Mouse (Mus musculus) heart, adult 2 months (tissue): Measurements from ENCODE around the gene Slc35c2. TPM values are rescaled to one million over a fixed set of nuclear protein-coding genes. Genes with fewer than 3 reads are reported as not detected.
A peak's percentile ranks its signal among the peaks of the same experiment; 100 is the strongest.

Source experiments
- DNase-seq, 2 experiments: peaks; one replicate each; pipeline ENCODE4 v3.0.0; 2021
- H3K27ac ChIP-seq: fragments of 200-600 bp; 2 replicates; pipeline ENCODE4 v1.8.1; 2022
- H3K27me3 ChIP-seq: fragments of 200-500 bp; 2 replicates; pipeline ENCODE4 v1.6.1; 2012; ENCODE audit warnings: mild to moderate bottlenecking, low read length, inconsistent platforms, mixed read lengths; ENCODE audit not compliant: control insufficient read depth, insufficient read depth
- H3K36me3 ChIP-seq: fragments of 200-500 bp; 2 replicates; pipeline ENCODE4 v1.6.1; 2012; ENCODE audit warnings: low read length, inconsistent platforms; ENCODE audit not compliant: control insufficient read depth, insufficient read depth
- H3K4me1 ChIP-seq: fragments of 200-500 bp; 2 replicates; pipeline ENCODE4 v1.6.1; 2011; ENCODE audit warnings: low read length; ENCODE audit not compliant: control insufficient read depth, insufficient read depth
- H3K4me3 ChIP-seq: fragments of 200-600 bp; 2 replicates; pipeline ENCODE4 v1.8.1; 2022
- H3K79me2 ChIP-seq: fragments of 200-500 bp; replicated peaks from 2 replicates; pipeline ENCODE4 v1.6.1; 2012; ENCODE audit warnings: mild to moderate bottlenecking, inconsistent platforms, low read length, moderate library complexity, mixed read lengths; ENCODE audit not compliant: control insufficient read depth, insufficient read depth
- H3K9ac ChIP-seq: fragments of 200-500 bp; 2 replicates; pipeline ENCODE4 v1.6.1; 2012; ENCODE audit warnings: low read depth, mild to moderate bottlenecking, control low read depth, inconsistent platforms, low read length, mixed read lengths
- CTCF ChIP-seq: fragments of 200-600 bp; IDR thresholded peaks from 2 replicates; pipeline ENCODE4 v1.8.1; 2022; ENCODE audit warnings: antibody characterized with exemption, mild to moderate bottlenecking, moderate library complexity
- EP300 ChIP-seq: fragments of 200-500 bp; IDR thresholded peaks from 2 replicates; pipeline ENCODE4 v1.6.1; 2011; ENCODE audit warnings: low read depth, low read length, control low read depth; ENCODE audit not compliant: insufficient read depth
- POLR2A ChIP-seq: fragments of 200-500 bp; IDR thresholded peaks from 2 replicates; pipeline ENCODE4 v1.6.1; 2011; ENCODE audit warnings: mild to moderate bottlenecking, low read depth, low read length, control low read depth; ENCODE audit not compliant: insufficient read depth
- WGBS: fragments of 180-500 bp; shearing (Covaris S2); methylation state at CpG from one replicate; pipeline ENCODE4 v1.1.7; 2018; 5-methylcytosine and 5-hydroxymethylcytosine counted together
- intact Hi-C: fragments of 180-260 bp; cut with DNase I; formaldehyde crosslinking; loops from one replicate; pipeline ENCODE4 v1.15.1; 2025
- polyA plus RNA-seq: library from polyadenylated mRNA; depleted of rRNA; stranded (reverse); fragments of >200 nt; gene quantifications from 2 replicates; pipeline ENCODE4 v1.2.3, GENCODE M21; 2012
- total RNA-seq, 2 experiments: library from RNA; stranded (reverse); gene quantifications; 2 replicates each; pipeline ENCODE4 v1.2.3; 2021

The Slc35c2 gene
- total and polyA plus RNA-seq, 3 experiments = 15.9 to 46.4 (median 18.1) TPM

- H3K36me3 ChIP-seq = no peaks in the 10 kb centered on the region
- H3K27me3 ChIP-seq = no peaks in the 10 kb centered on the region
- no peaks in the 10 kb centered on the region; the same call in 1 of the 2 replicates for H3K4me1 ChIP-seq
- intact Hi-C loops = loop anchor here (2.0 to 10.0 kb wide), 2 partner anchors 44 to 322 kb away; no protein-coding TSS in a partner anchor
- no peak overlapping the region for H3K27ac ChIP-seq
- H3K9ac ChIP-seq = no peak overlapping the region
- WGBS = 92% methylated on average over 5 of the region's 5 CpGs
- DNase-seq = no peak
- TF ChIP-seq CTCF = no peak
- TF ChIP-seq EP300 = no peak
- TF ChIP-seq POLR2A = no peak
- no peaks in the 10 kb centered on the region for H3K79me2 ChIP-seq
- H3K4me3 ChIP-seq = no peak overlapping the region
Measured at GRCm38 (mm10) chr2:165277188-165277740, 10.4 kb downstream of the Slc35c2 start.

DNA sequence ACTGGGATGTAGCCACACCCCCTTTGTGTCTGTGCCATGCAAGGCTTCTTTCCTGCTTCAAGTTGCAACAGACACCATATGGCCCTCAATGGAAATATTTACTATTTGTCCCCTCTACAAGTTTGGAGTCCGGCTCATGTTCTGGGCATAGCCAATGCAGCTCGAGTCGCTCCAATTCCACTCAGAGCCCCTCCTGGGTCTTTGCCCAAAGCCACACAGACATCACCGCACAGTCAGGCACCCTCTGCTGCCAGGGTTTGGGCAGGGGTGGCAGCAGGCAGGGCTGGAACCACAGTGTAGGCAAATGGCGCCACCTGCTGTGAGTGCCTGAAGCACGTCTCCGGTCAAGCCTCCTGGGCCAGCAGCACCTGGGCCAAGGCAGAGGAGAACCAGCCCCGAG lies 11.8 kb downstream of the Slc35c2 start:
- 34% methylated on average over 8 of the region's 8 CpGs for WGBS

DNA sequence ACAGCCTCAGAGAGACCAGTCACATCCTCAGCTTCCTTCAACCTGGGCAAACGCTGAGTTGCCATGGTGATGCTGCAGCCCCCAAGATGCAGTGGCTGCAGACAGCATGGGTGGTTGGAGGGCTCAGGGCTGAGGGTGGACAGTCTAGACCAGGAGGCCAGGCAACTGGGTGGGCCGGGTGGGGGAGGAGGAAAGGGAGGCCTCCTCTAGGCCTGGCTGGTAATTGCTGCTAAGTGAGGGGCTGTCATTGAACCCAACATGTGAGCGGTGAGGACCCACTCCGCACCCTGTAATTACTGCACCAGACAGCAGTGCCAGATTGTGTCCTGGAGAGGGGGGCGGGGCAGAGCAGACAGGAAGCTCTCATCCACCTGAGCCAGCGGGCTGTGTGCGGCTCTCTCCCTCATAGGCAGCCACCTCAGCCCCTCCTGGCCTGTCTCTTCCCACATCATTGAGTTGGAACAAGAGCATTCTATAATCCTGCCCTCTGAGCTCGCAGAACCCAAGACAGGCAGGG lies 12.5 kb downstream of the Slc35c2 start:
- 59% methylated on average over 8 of the region's 8 CpGs for WGBS
- TF ChIP-seq CTCF = no peak
- no peak for TF ChIP-seq EP300
- no peak for TF ChIP-seq POLR2A
- intact Hi-C loops = loop anchor here (10.0 kb wide), 1 partner anchor 320 kb away; no protein-coding TSS in a partner anchor
- Histone ChIP-seq H3K27ac (no peak overlapping the region), H3K9ac (no peak overlapping the region), H3K4me1 (no peaks in the 10 kb centered on the region), H3K4me3 (no peak overlapping the region), H3K27me3 (no peaks in the 10 kb centered on the region), H3K79me2 (no peaks in the 10 kb centered on the region), H3K36me3 (no peaks in the 10 kb centered on the region)
- no peak for DNase-seq

More for the DNA sequence above, 11.8 kb downstream of the Slc35c2 start:
- intact Hi-C loops = loop anchor here (1.0 to 10.0 kb wide), 3 partner anchors 43 to 321 kb away; no protein-coding TSS in a partner anchor
- H3K4me3 ChIP-seq = no peak overlapping the region
- DNase-seq = peak; percentile 56 to 70
- H3K79me2 ChIP-seq = no peaks in the 10 kb centered on the region
- H3K27me3 ChIP-seq = no peaks in the 10 kb centered on the region
- no peak overlapping the region for H3K27ac ChIP-seq
- H3K4me1 ChIP-seq = no peaks in the 10 kb centered on the region
- TF ChIP-seq CTCF = peak; percentile 80
- TF ChIP-seq EP300 = 0 out of 2 replicates have a peak, but pooled peaks have one; percentile 46
- TF ChIP-seq POLR2A = no peak
- H3K36me3 ChIP-seq = no peaks in the 10 kb centered on the region
- no peak overlapping the region for H3K9ac ChIP-seq

DNA sequence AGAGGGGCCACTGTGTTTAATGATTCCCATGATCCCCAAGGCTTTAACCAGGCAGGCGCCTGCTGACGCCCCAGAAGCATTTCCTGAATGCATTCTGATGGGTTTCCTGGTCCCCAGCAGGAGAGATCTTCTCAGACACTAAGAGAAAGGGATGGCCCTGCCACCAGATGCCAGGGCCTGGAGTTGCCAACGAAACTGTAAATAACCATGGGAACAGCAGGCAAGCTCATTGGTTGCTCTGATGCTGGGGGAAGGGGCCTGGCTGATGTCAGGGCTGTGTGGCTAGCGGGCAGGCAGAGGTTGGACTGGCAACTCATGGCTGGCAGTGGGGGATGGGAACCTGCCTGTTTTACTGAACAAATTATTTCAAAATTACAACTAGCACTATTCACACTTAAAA lies 14.1 kb downstream of the Slc35c2 start:
- Histone ChIP-seq H3K4me3 (no peak overlapping the region), H3K9ac (no peak overlapping the region), H3K27me3 (no peaks in the 10 kb centered on the region; the same call in 1 of the 2 replicates), H3K4me1 (no peaks in the 10 kb centered on the region), H3K27ac (no peak overlapping the region), H3K79me2 (no peaks in the 10 kb centered on the region), H3K36me3 (no peaks in the 10 kb centered on the region)
- TF ChIP-seq POLR2A (no peak), EP300 (no peak), CTCF (no peak)
- WGBS = 30% methylated on average over 4 of the region's 4 CpGs
- DNase-seq = no peak
- intact Hi-C loops = loop anchor here (10.0 kb wide), 1 partner anchor 319 kb away; no protein-coding TSS in a partner anchor

DNA sequence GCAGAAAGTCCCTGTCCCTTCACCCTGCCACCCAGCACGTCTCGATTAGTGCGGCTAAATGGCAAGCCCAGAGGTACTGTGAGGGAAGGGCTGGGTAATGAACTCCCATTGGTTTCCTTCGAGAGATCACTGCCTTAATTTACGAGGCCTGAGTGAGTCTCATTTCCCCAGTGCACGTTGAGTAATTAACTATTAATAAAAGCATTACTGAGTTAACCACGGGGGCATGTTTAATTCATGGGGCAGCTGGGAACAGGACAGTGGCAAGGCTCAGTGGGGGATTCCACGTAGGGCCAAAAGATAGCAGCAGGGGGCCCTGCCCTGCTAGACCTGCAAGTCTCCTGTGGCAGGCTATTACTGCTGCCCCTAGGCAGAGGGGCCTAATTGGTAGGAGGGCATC lies 16.3 kb downstream of the Slc35c2 start:
- Histone ChIP-seq H3K9ac (no peak overlapping the region), H3K36me3 (no peaks in the 10 kb centered on the region), H3K4me1 (no peaks in the 10 kb centered on the region), H3K27me3 (peaks cover 2% of the 10 kb centered on the region; the same call in 1 of the 2 replicates), H3K27ac (no peak overlapping the region), H3K79me2 (no peaks in the 10 kb centered on the region), H3K4me3 (no peak overlapping the region)
- TF ChIP-seq EP300 = no peak
- no peak for TF ChIP-seq CTCF
- TF ChIP-seq POLR2A = no peak
- DNase-seq = no peak
- intact Hi-C loops = loop anchor here (10.0 kb wide), 1 partner anchor 317 kb away; no protein-coding TSS in a partner anchor
- WGBS = 26% methylated on average over 8 of the region's 8 CpGs

DNA sequence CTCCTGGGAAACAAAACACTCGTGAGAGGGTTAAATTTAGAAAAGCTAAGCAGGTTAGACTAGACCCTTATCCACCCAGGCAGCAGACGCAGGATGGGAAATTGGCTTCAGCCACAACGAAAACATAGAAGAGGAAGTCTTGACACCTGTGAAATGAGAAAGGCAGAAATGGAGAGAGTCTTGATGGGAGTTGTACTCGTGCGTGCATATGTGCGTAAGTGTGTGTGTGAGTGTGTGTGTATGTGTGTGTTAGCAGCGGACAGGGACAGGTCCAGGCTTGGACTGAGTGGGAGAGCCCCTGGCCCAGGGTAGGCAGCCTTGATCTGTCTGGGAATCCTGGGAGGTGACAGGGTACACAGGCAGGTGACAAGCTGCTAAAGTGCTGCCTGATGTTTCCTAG lies 16.8 kb downstream of the Slc35c2 start:
- H3K36me3 ChIP-seq = no peaks in the 10 kb centered on the region
- no peaks in the 10 kb centered on the region for H3K79me2 ChIP-seq
- no peak for DNase-seq
- WGBS = 30% methylated on average over 7 of the region's 7 CpGs
- intact Hi-C loops = loop anchor here (10.0 kb wide), 1 partner anchor 316 kb away; no protein-coding TSS in a partner anchor
- H3K9ac ChIP-seq = no peak overlapping the region
- H3K4me1 ChIP-seq = no peaks in the 10 kb centered on the region
- no peak overlapping the region for H3K4me3 ChIP-seq
- H3K27ac ChIP-seq = no peak overlapping the region
- no peak for TF ChIP-seq POLR2A
- no peak for TF ChIP-seq CTCF
- no peak for TF ChIP-seq EP300
- H3K27me3 ChIP-seq = peaks cover 2% of the 10 kb centered on the region; the same call in 1 of the 2 replicates
